Mouse (Mus musculus) retina, postnatal 7 days (tissue): ENCODE measurements around the gene Hoxc6.

ENCODE experiments used
- DNase-seq: peaks from one replicate; pipeline ENCODE4 v3.0.0-alpha.2; 2012; ENCODE audit warnings: low read depth, low spot score

The Hoxc6 gene

DNA sequence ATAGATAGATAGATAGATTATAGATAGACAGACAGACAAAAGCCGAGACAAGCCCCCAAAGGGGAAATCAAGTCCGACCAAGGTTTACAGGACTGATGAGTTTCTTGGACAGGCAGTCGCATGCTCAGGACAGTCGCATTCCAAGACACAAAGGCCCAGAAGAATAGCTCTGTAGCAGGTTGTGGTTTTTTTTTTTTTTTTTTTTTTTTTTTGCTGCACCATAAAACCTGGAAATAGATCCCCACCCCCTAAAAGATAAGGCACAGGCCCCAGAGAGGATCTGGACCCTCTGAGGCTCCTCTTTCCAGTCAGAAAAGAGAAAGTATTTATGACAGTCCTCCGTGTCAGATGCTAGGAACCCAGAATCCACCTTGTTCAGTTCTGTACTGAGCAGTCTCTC is 10.0 kb upstream of the Hoxc6 start:
- DNase-seq: no peak

DNA sequence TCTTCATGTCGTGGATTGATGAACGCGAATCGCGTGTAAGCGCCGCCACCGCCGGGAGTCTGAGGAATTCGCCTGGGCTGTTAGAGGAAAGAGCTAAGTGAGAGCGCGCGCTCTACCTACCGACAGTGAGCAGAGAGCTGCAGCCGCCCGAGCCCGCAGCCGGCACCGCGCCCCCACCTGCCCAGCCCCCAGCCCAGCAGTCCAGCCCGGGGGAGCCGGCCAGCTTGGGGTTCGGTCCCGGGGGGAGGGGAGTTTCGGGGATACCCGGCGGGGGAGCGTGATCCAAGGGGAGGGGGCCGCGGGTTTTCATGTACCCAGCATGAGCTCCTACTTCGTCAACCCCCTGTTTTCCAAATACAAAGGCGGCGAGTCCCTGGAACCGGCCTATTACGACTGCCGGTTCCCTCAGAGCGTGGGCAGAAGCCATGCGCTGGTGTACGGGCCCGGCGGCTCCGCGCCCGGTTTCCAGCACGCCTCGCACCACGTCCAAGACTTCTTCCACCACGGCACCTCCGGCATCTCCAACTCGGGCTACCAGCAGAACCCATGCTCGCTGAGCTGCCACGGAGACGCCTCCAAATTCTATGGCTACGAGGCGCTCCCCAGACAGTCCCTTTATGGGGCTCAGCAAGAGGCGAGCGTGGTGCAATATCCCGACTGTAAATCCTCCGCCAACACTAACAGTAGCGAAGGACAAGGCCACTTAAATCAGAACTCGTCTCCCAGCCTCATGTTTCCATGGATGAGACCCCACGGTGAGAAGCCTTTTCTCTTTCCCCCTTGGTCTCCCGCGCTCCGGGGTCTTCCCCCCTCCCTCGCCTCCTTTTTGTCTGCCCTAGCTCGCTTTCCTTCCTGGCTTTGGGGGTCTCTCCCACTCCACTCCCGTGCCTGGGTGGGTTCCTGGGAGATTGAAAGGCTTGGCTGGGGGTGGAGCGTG is 7.3 kb upstream of the Hoxc6 start, which contains the start of gene Hoxc8:
TSS of gene Hoxc8 (plus strand) at position 147 of the 937 bp plus-strand sequence.
- no peak for DNase-seq

- DNase-seq: no peak
These were observed 6.3 kb upstream of the Hoxc6 start for GRCm38 (mm10) chr15:102991782-102992181.

- DNase-seq: no peak
These were observed 5.9 kb upstream of the Hoxc6 start for GRCm38 (mm10) chr15:102992206-102992605.

GRCm38 (mm10) chr15:102992863-102993262 is 5.2 kb upstream of the Hoxc6 start:
- no peak for DNase-seq

GRCm38 (mm10) chr15:102996548-102996947 is 1.5 kb upstream of the Hoxc6 start:
- DNase-seq: no peak

- DNase-seq: no peak
These were observed 626 bp upstream of the Hoxc6 start for GRCm38 (mm10) chr15:102997431-102997830.

GRCm38 (mm10) chr15:102998608-102999182 is 638 bp downstream of the Hoxc6 start:
- no peak for DNase-seq

DNA sequence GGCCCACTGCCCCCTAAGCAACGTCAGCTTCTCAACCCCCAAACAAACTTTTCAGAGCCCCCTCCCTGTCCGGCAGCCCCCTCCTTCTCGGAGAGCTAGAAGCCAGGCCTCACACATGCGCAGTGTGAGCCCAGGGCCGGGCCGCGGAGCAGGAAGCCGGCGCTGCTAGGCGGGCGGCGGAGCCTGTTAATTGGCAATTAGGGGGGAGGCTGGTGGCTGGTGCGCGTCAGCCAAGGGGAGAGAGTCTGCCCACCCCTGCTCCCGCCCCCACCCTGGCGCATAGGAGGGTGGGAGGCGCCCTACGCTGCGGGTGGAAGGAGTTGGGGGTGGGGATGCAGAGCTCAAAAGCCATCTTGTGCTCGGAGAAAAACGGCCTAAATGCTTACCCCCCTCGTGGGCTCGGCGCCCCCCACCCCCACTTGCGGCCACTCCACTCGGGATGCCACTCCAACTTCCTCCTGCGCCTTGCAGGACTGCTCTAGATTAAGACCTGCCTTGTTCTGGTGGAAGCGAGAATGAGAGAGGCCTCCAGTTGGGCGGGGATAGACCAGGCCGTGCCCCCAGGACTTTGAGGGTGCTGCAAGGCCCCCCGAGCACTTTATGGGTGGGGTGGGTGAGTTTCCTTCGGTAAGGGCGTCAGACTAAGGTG is 1.2 kb downstream of the Hoxc6 start:
- no peak for DNase-seq

- no peak for DNase-seq
These were observed 1.9 kb downstream of the Hoxc6 start for GRCm38 (mm10) chr15:102999955-103000354.

DNA sequence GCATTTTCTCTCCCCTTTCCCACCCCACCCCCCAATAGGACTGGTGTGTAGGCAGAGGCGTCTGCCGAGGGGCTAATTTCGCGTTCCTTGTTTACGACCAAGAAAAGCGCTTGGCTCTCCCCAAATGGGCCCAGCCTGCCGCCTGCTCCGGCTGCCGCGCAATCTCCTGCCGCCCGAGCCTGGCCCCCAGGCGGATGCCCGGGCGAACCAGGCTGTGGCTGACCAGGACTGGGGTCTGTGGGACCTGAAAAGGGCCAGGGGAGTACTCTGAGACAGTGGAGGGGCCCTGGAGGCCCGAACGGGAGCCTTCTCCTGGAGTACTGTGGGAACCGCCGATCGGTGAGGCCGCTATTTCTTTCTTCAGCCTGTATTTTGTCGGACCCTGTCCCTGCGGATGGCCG is 2.4 kb downstream of the Hoxc6 start:
- no peak for DNase-seq

GRCm38 (mm10) chr15:103001370-103001769 is 3.3 kb downstream of the Hoxc6 start:
- DNase-seq: no peak

DNA sequence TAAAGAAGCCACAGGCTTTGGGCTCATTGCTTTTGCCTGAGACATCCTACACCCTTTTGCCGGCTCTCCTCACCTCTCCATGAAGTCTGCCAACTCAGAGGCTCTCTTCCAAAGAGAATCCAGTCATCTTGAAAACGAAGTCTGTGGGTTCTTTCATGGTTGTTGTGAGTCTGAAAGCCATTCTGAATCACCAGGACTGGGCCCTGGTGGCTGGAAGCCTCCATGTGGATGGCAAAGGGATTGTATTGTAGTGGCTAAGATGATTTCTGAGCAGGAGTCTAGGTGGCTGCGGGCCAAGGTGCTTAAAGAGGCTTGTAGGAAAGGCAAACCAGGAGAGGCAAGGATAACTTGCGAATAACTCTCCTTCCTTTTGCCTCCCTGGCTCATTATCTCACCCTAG is 4.1 kb downstream of the Hoxc6 start:
- DNase-seq: no peak

DNA sequence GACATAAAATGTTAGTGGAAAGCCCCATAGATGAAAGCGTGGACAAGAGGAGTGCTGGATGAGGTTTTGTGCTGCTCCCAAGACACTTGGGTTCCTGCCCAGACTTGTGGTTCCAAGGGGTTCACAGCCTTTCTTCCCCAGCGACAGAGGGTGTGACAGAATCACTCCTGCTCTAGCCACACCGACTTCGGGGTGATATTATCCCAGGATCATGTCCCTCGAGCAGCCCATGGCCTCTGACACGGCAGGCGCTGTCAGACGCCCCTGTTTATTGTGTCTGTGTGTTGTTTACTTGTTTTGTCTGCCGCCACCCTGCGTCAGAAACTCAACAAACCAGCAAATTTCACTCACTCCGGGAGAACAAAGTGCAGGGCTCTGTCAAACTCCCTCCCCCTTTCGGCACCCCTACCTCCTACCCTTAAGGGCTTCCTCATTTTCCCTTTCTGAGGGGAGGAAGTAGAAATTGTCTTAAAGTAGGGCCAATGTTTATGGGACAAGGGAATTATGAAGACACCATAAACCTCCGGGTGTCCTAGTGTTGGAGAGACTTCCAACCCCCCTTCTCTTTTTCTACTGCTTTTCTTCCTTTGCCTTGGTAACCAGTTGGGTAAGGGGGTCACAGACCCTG is 4.9 kb downstream of the Hoxc6 start:
- DNase-seq: no peak

DNA sequence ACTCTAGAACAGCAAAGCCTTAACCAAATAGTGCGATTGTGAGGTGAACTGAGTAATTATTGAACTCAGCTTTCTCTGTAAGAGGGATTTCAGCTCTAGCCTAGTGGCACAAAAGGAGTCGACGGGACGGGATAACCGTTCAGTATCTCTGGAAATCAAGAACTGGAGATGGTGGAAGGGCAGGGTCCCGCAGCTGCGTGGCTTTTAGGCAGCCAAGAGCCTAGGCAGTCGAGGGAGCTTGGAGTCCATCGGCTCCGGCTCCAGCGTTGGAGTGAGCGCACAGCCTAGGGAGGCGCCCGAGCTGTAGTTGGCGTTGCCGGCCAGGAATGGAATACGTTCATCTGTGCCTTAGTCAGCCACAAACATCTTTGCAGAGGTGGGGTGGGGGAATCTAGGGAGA is 7.3 kb downstream of the Hoxc6 start:
- no peak for DNase-seq

DNA sequence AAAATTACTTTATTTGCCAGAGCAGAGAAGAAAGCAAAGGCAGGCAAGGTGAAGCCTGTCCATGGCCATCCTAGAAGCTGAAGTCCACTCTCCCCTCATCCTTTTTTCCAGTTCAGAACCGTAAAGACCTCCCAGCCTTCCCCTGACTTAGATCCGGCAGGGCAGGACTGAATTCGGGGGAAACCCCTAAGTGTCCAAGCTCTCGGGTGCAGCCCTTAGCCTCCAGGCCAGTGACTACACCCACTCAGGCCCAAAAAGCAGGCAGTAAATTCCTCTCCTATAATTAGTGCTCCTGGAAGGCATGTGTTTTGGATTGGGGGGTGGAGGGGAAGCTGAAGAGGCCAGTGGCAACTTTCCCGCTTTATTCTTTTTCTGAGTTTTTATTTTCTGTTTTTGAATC is 7.7 kb downstream of the Hoxc6 start:
- no peak for DNase-seq

- DNase-seq: no peak
These were observed 8.3 kb downstream of the Hoxc6 start for GRCm38 (mm10) chr15:103006326-103006725.

DNA sequence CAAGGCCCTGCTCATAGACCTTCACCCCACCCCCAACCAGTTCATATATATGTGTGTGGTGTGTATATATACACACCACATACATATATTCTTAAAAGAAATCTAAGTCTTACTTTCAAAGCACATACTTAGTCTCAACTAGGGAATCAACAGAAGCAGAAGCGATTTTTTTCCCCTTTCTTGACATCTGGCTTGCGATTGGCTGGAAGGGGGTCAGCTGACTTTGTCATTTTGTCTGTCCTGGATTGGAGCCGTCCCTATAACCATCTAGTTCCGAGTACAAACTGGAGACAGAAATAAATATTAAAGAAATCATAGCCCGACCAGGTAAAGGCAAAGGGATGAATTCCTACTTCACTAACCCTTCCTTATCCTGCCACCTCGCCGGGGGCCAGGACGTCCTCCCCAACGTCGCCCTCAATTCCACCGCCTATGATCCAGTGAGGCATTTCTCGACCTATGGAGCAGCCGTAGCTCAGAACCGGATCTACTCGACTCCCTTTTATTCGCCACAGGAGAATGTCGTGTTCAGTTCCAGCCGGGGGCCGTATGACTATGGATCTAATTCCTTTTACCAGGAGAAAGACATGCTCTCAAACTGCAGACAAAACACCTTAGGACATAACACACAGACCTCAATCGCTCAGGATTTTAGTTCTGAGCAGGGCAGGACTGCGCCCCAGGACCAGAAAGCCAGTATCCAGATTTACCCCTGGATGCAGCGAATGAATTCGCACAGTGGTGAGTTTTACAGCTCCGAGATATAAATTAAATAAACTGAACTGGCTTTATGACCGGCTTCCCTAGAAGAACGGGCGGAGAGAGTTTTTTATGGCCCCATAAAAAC is 11.4 kb downstream of the Hoxc6 start:
- DNase-seq: no peak

DNA sequence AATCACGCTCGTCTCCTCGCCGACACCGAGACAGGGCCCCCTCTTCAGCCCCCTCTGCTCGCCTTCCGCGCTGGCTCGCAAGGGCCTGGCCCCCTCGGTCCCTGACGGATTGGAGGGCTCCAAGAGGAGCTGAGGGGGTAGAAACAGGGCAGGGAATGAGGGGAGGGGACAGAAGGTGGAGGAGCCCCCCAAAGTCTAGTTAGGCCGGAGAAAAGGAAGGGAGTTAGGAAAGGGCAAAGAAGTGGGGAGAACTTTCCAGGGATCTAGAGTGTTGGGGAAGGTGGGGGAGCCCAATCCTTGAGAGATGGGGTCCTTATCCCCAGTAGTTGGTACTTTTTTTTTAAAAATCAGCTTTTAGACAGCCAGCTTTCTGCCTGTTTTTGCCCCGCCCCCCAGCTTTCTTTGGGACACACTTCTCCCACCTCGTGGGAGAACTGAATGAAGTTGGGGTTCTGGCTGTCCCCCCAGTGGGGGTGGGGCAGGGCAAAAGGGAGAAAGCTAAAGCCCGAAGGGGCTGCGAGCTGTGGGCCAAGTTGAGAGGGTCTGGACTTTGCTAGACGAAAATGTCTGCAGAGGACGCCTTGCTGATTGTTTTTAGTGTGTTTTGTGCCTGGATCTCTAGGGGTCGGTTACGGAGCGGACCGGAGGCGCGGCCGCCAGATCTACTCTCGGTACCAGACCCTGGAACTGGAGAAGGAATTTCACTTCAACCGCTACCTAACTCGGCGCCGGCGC is 12.2 kb downstream of the Hoxc6 start:
- DNase-seq: no peak

DNA sequence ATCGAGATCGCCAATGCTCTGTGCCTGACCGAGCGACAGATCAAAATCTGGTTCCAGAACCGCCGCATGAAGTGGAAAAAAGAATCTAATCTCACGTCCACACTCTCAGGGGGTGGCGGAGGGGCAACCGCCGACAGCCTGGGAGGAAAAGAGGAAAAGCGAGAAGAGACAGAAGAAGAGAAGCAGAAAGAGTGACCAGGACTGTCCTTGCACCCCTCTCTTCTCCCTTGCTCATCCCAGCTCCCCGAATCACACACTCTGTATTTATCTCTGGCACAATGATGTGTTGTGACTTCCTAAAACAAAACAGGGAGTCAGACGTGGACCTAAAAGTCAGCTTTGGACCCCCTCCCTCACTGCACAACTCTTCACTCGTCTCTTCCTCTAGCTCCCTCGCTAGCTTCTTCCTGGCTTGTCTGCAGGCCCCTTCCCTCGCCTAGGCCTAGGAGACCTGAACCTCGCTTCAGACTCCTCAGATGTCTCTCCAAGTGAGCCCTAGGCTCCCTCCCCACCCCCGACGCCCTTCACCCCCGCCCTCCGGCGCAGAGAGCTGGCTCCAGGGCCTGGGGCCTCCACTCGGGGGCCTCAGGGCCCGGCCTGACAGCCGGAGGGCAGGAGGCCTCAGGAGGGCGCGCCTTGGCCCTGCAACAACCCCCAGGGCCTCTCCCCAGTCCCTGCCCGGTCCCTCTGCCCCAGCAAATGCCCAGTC is 12.9 kb downstream of the Hoxc6 start:
- no peak for DNase-seq
